Mouse (Mus musculus) heart, postnatal 14 days (tissue): ENCODE measurements around the gene Tspo. TPM values are rescaled to one million over a fixed set of nuclear protein-coding genes. Genes with fewer than 3 reads are reported as not detected.

ENCODE experiments used
- DNase-seq, 2 experiments: peaks; one replicate each; pipeline ENCODE4 v3.0.0; 2021 to 2022
- intact Hi-C: fragments of 180-260 bp; cut with DNase I; formaldehyde crosslinking; loops from one replicate; pipeline ENCODE4 v1.15.1; 2025
- total RNA-seq, 2 experiments: library from RNA; stranded (reverse); gene quantifications; 2 replicates each; pipeline ENCODE4 v1.2.3; 2021

Tspo gene
- total RNA-seq, 2 experiments from 2014 or later: 64.8 to 66.0 TPM

GRCm38 (mm10) chr15:83538855-83539254 is 24.5 kb upstream of the Tspo start:
- intact Hi-C loops: no loop called here
- DNase-seq: no peak

GRCm38 (mm10) chr15:83539905-83540304 is 23.5 kb upstream of the Tspo start:
- intact Hi-C loops: no loop called here
- peak; percentile 74 to 78 for DNase-seq

DNA sequence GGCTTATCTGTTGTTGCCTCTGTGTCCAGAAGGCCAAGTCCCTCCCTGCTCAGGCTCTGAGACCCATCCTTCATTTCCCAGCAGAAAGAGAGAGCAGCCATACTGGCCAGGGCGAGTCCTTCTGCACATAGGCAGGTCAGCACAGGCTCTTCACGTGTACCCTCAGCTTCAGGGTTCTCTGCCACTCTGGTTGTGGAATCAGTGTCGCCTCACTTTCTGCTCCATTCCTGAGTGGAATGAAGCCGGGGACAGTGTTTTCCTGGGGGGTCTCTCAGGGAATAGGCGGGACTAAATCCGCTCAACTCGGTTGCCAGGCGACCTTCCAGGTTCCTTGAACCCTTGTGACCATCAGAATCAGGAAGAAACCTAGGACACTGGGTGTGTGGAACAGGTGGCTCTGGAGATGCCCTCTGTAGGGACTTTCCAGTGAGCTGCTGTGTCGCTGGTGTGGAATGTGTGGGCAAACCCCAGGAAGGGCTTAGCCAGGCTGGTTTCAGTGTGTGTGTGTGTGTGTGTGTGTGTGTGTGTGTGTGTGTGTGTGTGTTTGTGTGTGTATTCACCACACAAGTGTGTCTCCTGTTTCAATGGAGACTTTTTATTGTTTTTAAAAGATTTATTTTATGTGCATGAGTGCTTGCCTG is 21.6 kb upstream of the Tspo start:
- intact Hi-C loops: no loop called here

GRCm38 (mm10) chr15:83546029-83546428 is 17.4 kb upstream of the Tspo start:
- intact Hi-C loops: no loop called here
- no peak for DNase-seq

More for the DNA sequence above, 21.6 kb upstream of the Tspo start:
- DNase-seq: no peak

- intact Hi-C loops: no loop called here
- DNase-seq: no peak
Observed at GRCm38 (mm10) chr15:83547144-83547543, 16.2 kb upstream of the Tspo start.

- no peak for DNase-seq
- intact Hi-C loops: no loop called here
Observed at GRCm38 (mm10) chr15:83550137-83550536, 13.3 kb upstream of the Tspo start.

GRCm38 (mm10) chr15:83553831-83554230 is 9.6 kb upstream of the Tspo start:
- intact Hi-C loops: no loop called here
- DNase-seq: no peak

DNA sequence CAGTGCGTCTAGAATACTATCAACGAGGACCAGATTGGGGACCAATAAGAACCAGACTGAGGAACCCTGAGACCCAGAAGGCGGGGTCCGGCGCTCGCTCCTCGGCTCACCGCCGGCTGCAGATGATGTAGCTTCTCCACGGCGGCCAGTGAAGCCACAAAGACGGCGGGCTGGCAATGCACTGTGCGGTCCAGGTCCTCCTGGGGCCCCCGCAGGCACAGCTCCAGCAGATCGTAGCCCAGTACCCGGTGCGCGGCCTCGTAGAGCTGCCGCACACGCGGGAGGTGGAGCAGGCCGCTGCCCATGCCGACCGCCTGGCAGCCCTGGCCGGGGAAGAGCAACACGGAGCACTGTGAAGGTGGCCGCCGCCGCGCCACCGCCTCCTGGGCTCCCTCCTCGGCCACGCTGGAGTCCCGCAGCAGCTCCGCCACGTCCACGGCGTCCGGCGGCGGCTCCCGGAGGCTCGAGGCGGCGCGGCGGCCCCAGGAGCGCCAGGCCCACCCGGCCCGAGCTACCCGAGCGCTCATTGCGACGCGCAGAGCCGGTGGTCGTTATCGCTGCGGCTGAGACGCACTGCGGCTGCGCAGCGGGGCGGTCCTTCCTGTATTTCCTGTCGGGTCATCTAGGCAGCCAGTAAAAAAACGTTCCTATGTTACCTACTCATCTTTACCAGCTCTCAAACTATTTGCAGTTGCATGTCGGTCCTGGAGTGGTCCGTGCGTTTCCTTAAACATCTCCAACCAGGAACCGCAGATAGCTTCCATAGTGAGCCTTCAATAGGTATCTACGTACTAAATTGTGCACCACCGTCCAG is 8.0 kb upstream of the Tspo start:
- intact Hi-C loops: no loop called here
- DNase-seq: peak; percentile 88 to 90

DNA sequence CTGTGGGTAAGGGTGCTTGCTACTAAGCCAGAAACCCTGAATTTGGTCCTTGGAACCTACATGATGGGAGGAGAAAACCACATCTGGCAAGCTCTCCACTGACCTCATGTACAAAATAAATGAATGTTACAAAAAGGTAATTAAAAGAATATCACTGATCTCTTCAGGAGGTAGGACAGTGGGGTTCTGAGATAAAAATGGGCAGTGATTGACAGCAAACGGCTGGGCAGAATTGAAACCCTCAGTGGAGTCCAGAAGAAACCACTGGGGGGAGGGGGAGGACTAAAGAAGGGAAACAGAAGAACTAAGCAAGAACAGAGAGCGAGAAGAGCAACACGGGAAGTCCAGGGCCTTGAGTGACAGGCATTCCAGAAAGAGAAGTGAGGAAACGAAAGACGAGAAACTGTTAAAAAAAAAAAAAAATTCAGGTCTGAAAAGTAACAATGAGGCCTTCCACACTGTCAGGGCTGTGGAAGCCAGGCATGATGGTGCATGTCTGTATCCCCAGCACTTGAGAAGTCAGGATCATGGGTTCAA is 2.4 kb upstream of the Tspo start:
- DNase-seq: no peak
- intact Hi-C loops: no loop called here

- DNase-seq: peak; percentile 84 to 90
- intact Hi-C loops: loop anchor here (2.0 kb wide), 1 partner anchor 34 kb away; no protein-coding TSS in a partner anchor
Observed at GRCm38 (mm10) chr15:83562626-83563270, 644 bp upstream of the Tspo start.

DNA sequence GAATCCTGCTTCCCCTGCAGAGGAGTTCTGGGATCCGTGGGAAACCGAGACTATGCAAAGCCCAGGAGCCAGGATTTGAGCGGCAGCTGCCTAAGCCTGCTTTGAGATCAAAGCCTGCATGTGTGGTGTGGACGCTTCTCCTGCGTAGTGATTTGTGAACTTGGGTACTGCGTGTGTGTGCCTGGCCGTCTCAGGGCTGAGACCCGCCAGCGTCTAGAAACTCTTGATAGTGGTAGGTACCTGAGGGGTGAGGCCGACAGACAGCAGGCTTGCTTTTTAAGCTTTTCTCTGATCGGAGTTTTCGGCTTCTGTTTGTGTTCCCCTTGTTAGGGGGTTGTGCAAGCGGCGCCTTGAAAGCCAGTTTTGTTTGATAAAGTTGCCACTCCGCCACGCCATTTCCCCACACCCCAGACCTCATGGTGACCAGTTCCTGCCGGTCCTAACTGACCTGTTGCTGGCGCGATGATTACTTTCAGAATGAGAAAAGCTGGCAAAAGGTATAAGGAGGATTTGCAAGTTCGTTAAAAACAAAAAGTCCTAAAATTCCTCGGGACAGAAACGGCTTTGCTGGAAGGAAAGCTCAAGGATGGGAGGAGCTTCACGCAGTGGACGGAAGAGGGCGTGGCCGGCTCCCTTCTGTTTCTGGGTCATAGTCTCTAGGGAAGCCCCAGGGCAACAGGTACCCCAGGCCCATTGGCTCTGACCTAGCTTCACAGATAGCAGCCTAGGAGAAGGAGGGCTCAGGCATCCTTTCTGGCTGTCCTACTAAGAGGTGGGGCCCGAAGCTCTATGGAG is 662 bp downstream of the Tspo start:
- intact Hi-C loops: loop anchor here (2.0 kb wide), 1 partner anchor 35 kb away; no protein-coding TSS in a partner anchor
- peak; percentile 53 to 63 for DNase-seq

GRCm38 (mm10) chr15:83565434-83565833 is 2.0 kb downstream of the Tspo start:
- peak; percentile 30 to 42 for DNase-seq
- intact Hi-C loops: loop anchor here (5.0 kb wide), 1 partner anchor 37 kb away; no protein-coding TSS in a partner anchor

DNA sequence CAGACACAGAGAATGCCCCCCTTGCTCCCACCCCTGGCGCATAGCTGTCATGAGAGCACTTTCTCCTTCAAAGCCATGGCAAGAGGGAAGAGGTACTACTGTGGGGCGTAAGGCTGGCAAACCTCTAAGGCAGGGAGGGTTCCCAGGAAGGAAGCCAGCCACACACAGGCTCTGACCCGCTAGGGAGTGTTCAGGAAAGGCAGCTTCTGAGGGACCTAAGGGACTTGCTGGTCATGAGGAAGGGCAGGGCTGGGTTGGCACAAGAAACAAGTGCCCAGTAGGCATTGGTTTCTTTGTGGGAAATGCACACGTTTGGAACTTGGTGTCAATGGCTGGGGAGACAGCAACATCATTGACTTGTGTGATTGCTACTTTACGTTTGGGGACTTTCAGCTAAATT is 2.6 kb downstream of the Tspo start:
- no peak for DNase-seq
- intact Hi-C loops: loop anchor here (5.0 kb wide), 1 partner anchor 36 kb away; no protein-coding TSS in a partner anchor

DNA sequence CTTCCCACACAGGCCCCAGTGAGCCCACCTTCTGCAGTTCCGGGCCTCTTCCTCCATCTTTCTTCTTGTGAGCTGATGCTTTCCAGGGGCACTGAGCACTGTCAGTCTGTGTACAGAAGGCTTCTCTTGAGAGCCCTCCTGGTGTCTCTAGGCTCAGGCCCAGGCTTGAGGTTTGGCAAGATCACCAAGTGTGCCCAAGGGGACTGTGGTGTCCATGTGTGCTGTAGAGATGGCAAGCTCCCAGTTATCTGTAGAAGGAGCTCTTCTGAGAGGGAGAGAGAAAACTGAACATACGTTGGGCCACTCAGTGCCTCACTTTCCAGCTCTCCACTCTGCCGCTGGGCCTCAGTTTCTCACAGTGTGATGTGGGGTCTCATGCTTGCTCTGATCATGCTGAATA is 4.3 kb downstream of the Tspo start:
- no peak for DNase-seq
- intact Hi-C loops: loop anchor here (5.0 kb wide), 1 partner anchor 35 kb away; no protein-coding TSS in a partner anchor

DNA sequence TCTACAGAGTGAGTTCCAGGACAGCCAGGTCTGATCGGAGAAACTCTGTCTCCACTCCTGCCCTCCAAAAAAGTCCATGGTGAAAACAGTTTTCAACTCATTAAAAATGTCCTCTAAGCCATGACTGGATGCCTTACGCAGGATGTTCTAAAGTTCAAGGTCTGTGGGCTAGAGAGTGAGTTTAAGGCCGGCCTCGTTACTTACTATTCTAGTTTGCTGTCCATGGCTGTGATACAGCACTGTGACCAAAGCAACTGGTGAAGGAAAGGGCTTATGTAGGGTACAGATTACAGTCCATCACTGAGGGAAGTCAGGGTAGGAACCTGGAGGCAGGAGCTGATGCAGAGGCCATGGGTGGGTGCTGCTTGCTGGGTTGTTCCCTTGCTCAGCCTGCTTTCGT is 5.2 kb downstream of the Tspo start:
- intact Hi-C loops: loop anchor here (5.0 kb wide), 1 partner anchor 34 kb away; no protein-coding TSS in a partner anchor
- DNase-seq: no peak

DNA sequence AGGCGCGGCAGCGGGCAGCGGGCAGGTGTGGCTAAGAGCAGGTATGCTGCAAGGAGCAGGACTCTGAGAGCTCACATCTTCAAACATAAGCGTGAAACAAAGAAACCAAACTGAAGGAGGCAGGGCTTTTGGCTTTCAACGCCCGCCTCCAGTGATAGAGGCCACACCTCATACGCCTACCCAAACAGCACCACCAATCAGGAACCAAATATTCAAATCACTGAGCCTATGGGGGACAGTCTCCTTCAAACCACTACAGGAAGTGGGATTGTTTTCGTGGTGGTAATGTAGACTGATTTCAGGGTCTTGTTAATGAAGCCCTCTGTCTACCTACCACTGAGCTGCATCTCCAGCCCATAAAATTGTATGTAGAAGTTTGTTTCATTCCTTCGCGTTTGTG is 6.3 kb downstream of the Tspo start:
- intact Hi-C loops: loop anchor here (5.0 kb wide), 1 partner anchor 33 kb away; no protein-coding TSS in a partner anchor
- DNase-seq: no peak

GRCm38 (mm10) chr15:83570641-83571040 is 7.2 kb downstream of the Tspo start:
- DNase-seq: no peak
- intact Hi-C loops: no loop called here

DNA sequence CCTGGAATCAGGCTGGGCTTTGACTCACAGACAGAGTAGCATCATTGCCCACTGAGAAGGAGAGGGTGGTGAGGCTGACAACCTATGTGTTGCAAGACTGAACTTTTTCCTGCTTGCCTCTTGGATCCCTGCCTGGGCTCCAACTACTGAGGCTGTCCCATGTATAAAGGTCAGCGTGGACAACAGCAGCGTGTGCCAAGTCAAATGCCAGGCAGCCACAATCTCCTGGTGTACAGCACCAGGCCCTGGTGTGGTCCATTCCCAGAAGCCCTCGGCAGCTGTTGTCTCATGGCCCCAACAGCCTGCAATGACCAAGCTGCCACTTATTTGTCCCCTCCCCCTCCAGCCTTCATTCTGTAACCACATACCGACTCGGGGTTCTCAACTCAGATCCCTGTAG is 8.2 kb downstream of the Tspo start:
- no peak for DNase-seq
- intact Hi-C loops: no loop called here

DNA sequence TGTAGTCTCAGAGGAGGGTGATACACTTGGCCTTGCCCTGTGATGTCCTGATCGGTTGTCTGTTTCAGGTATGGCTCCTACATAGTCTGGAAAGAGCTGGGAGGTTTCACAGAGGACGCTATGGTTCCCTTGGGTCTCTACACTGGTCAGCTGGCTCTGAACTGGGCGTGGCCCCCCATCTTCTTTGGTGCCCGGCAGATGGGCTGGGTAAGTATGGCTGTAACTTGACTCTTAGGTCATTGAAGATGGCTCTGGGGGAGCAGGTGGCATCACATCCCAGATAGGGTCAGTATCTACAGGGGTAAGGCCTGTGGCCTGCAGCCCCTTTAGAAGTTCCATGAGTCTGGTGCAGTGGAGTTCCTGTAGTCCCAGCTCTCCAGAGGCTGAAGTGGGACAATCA is 8.7 kb downstream of the Tspo start:
- no peak for DNase-seq
- intact Hi-C loops: no loop called here

DNA sequence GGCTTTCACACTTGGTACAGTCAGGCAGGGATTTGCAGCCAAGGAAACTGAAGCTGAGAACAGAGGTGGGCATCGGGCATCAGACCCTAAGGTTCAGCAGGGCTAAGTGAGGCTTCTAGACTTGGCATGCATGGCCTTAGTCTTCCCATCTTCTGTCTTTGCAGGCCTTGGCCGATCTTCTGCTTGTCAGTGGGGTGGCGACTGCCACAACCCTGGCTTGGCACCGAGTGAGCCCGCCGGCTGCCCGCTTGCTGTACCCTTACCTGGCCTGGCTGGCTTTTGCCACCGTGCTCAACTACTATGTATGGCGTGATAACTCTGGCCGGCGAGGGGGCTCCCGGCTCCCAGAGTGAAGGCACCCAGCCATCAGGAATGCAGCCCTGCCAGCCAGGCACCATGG is 10.2 kb downstream of the Tspo start:
- DNase-seq: no peak

More for the DNA sequence above, 10.2 kb downstream of the Tspo start:
- intact Hi-C loops: no loop called here
